Mouse (Mus musculus) T-helper 17 cell (primary cell): ENCODE measurements around the gene Ptprt.

Source experiments
- in situ Hi-C, 2 experiments: fragments of 300-600 bp; cut with MboI, MseI; formaldehyde crosslinking; loops; 1 replicate in 1 of 2; 2 replicates in 1 of 2; pipeline ENCODE4 v1.15.1; 2025; ENCODE audit warnings: high pct_unique_total_duplicates in 2 of 2

Gene Ptprt

DNA sequence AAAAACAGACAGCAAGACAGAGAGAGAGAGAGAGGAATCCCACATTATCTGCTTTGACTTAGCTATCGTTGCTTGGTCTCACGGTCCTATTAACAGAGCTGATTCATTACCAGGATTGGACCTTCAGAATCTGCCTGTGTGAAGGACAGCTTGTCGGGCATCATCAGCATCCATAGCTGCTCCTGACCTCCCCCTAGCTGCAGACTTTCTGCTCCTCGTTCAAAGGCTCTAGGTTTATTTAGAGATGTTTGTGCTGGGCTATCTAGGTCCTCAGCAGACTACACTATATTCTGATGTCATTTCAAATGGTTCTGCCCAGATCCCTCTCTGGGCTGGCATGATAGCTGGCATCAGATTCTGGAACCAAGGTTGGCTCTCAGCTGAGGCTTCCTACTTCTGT lies 47.5 kb downstream of the Ptprt start:
- in situ Hi-C loops, result no loop called here

DNA sequence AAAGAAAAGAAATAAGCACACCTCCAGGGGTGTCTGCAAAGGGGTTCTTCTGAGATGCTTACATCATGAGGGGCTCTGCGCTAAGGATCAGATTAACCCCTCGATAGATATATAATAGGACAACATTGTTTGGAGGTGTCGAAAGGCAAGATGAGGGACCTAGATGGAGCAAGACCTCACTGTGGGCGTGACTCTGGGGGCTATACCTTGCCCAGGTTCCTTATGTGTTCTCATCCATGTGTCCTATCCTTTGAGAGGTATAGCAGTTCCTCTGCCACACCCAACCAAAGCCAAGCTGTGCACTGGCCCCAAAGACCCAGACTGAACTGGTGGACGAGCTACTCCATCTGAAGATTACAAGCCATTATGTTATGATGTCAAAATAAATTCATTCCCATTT lies 58.2 kb downstream of the Ptprt start:
- in situ Hi-C loops, result no loop called here

DNA sequence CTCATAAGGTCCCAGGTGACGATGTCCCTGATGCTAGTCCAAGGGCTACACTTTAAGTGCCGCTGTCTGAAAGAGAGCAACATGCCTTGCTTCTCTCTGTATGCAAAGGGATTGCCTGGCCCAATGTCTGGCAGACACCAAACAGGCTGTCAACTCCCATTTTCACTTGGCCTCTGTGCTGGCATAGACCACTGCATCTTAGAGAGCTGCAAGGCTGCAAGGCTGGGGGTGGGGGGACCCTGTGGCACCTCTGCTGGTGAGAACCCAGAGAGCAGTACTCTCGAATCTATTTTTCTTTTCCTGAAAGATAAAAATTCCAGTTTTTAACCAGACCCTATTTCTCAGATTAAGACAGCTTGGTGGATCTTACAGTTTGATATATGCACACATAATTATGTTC lies 69.6 kb downstream of the Ptprt start:
- in situ Hi-C loops, result no loop called here

DNA sequence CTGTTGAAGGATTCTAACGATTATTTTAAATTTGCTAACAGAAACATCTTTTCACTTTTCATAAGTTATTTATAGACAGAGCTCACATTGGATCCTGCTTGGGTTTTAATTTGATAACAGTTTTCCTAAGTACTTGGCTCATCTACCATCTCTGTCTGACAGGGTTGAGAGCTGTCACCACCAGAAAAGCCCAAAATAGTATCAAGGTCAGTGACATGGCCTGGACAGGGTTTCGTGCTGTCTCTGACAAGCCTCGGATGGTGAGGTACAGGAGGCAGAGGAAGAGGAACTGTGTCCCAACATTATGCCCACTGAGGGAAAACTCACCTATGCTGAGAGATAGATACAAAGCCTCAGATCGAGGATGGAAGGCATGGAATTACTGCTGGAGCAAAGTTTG lies 79.3 kb downstream of the Ptprt start:
- in situ Hi-C loops, result no loop called here

DNA sequence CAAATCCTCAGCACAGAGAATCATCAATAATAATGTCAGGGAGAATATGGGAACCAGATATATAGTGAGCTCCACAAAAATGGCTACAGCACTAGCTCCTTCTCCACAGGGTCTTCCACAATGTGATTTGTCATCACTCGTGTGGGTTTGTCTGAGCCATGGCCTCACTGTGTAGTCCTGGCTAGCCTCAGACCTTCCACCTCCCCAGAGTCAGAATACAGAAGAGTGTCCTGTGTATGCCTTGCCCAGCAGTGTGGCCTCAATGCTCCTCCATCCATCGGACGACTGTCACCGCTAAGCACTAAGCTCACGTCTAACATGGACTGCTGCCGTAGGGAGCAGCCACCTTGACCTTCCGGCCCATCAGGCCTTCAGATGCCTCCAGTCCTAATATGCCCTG lies 83.1 kb downstream of the Ptprt start:
- in situ Hi-C loops, result no loop called here

DNA sequence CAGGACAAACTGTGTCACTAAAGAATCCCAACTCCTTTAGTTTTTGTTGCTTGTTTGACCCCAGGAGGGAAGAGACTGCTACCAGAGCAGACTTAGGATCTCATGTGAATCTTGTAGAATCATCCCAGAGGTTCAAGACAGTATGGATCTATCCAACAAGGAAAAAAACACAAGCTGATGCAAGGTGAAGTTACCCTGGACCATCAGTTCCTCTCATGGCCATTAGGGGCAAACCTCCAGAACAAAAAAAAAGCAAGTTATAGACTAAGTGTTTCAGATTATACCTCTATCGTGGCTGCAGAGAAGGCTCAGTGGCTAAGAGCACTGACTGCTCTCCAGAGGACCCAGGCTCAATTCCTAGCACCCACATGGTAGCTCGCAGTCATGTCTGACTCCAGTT lies 88.1 kb downstream of the Ptprt start:
- in situ Hi-C loops, result no loop called here

DNA sequence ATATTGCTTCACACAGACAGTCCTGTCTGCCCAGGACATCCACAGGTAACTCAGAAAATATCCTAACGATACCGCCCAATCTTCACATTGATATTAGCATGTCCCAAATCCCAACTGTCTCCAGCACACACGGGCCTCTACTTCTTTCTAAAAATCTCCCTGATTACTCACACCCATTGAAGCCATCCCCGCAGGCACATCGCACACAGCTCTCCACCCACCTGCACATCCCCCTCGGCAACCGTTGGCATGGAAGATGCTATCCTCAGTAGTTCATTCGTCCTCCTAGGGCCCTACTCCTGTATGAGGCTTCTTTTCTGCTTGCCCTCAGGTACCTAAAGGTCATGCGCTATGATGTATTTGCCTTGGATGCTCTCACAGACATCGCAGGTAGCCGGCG lies 89.9 kb downstream of the Ptprt start:
- in situ Hi-C loops, result no loop called here

DNA sequence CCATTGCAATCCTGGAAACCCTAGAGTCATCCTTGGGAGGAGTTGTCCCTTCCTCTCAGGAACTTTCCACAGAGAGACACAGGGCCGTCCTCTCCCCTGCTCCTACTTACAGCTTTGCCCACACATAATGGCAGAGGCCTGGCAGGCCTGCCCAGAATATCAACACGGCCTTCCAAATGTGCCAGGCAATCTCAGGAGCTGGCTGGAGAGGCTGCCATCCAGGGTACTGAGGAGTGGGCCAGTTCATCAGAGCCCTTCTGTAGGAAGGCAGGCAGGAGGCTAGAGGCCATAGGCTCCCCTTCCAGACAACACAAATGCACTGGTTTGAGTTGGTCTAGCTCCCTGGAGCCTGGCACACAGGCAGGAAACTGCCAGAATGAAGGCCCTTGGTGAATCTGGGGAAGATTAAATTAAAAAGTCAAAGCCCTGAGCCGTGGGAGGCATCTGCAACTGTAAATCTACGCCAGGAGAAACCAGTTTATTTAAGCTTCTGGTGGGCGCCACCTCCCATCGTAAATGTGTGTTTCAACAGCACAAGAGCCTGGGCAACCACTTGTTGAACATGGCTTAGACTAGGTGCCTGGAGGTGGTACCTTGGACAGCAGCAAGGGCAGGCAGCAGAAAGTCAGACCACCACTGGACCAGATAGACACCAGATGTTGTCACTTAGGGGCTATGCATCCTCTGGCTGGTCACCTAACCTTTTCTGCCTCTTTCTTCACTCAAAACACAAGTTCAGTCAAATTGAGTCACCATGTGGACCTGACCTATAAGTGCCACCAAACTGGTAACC lies 92.4 kb downstream of the Ptprt start:
- in situ Hi-C loops, result no loop called here

DNA sequence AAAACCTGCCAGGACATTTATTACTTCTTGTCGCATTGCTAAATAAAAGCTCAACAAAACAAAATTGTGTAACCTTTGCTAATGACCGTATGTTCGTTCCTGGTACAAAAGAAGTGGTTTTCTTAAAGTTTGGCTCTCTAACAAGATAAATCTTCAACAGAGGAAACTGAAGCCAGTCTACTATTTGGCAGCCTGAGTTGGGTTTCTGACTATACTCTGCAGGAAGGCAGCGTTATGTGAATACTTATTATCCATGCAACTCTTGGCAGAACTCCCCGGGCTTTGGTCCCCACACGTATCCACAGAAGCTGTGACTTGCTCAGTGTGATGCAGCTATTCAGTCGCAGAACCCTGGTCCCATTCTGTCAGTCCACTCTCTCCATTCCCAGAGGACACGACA lies 112.6 kb downstream of the Ptprt start:
- in situ Hi-C loops, result no loop called here

DNA sequence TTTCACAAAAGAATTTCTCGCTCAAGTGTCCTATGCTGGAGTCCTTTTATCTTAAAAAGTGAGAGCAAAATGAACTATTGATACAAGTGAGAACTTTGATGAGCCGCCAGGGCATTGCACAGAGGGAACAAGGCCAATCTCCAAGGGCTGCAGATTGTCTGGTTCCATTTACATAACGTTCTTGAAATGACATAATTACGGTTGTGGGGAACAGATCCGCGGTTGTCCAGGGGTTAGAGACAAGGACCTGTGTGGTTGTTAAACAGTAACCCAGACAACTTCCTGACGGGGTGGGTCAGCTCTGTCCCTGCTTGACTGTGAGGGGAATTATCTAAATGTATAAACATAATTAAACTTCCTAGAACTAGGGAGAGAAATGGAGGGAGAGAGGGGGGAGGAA lies 129.3 kb downstream of the Ptprt start:
- in situ Hi-C loops, result no loop called here

DNA sequence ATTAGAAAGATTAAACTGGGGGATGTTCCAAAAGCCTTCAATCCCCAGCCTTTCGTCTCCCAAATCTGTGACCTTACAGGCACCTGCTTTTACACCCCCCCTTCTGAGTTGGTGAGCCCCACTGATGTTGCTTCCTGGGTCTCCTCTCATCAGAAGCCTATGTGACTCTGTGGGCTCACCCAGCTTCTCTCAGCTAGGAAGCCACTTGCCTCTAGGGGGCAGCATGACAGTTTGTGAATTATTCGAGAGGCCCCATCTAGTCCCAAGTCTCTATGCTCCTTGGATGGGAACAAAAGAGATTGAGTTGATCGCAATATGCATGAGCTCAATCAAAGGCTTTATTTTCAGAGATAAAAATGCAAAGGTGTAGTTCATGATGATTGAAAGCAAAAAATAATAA lies 132.0 kb downstream of the Ptprt start:
- in situ Hi-C loops, result no loop called here

DNA sequence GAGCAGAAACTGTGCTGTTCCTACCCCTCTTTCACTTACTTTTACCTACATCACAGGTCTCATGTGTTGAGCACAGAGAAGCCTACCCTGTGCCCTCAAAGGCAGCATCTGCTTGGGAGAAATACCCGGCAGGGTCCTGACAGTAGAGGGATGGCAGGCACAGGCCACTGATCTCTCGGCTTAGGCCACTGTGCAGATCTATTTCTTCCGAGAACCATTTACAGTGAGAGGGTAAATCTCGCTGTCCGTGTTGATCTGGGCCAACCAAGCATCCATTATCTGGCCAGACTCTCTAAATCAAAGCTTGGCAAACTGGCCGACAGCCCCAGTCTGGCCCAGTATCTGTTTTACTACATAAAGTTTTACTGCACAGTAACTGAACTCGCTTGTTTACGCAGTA lies 145.0 kb downstream of the Ptprt start:
- in situ Hi-C loops, result no loop called here

DNA sequence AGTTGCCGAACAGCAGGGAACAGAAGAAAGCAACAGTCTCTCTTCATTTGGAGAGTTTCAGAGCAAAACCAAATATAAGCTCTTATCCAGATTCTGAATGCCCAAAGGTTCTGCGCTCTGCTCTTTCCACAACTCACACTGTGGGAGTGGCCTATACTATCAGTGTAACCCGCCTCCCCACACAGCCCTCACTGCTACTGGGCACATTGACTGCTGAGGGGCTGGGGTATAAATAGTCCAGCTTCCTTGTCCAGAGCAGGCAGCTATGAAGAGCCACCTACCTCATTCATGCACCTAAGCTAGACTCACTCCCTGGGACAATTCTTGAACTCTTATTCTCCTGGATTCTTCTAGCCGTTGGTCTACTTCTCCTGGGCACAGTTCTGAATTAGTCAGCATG lies 147.9 kb downstream of the Ptprt start:
- in situ Hi-C loops, result no loop called here

DNA sequence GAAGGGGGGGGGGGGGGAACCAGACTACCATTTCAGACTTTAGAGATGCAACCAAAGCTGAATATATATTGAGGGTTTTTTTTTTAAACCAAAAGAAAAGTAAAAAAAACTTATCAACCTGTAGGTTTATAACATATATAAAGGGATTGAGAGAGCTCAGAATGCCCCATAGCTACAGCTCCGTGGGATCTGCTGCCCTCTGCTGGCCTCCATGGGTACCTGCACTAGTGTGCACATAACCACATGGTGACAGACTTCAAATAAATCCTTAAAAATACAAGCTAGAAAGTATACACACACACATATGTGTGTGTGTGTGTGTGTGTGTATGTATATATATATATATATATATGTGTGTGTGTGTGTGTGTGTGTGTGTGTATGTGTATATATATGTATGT lies 148.9 kb downstream of the Ptprt start:
- in situ Hi-C loops, result no loop called here

DNA sequence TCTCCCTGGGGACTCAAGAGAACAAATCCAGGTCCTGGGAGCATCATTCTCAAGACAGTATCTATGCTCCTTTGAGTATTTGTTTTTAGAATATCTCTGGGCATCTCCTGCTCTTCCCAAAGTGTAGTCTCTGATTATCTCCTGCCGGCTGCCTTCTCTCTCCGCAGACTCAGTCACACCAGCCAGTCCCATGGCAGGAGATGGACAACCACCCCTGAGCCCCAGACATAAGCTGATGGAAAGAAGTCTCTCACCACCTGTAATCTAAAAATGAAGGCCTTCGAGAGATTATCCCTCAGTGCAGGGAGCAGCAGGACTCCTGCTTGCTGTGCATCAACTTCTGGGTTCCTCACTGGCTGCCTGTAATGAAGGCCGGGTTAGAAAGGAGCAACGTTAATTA lies 151.9 kb downstream of the Ptprt start:
- in situ Hi-C loops, result no loop called here

DNA sequence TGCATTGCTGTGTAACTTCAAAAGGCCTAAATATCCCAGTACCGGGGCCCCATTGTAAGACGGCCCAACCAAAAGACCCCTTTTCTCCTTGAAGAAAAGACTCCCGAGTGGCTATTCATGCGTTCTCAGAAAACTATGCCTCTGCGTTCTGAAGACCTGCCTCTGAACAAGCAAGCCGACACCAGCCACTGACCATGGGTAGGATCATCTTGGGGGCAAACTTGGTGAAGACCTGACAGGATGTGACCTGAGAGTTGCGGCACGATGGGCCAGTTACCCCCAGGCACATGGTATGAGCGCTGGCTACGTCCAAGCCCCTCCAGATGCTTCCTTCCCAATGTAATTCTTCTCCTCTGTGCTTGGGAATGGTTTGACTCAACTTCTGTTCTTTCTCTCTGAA lies 153.3 kb downstream of the Ptprt start:
- in situ Hi-C loops, result no loop called here

DNA sequence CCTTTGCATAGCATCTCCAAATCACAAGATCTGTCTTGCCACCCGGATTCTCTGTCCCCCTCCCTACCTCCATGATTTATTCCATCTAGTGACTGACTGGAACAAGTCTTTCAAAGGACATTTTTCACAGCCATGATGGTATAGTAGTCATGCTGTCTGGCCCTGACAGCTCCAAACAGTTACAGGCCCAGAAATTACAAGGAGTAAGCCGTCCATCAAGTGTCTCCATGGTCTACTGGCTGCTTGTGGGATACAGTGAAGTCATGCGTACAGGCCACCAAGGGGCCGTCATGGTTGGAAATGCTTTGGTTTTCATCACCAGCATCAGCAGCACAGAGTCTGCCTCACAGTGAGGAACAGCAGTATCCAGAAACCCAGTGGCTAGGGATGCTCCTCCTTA lies 156.1 kb downstream of the Ptprt start:
- in situ Hi-C loops, result no loop called here

DNA sequence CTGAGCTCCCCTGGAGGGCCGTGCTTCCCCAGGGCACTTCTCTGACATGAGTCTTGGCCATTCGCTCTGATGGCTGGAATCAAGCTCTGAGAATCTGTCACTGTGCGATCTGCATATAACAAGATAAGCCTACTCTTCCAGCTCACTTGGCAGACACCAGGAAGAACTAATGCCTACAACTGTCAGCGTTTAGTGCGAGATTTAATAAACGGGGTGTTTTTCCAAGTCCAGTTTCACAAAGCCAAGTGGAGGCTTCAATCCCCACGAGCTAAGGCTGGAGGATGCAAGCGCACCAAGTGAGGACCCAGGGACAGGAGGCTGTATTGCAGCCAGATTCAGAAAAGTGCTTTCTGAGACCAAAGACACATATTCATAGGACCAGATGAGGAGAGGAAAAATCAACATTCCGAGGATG lies 161.4 kb downstream of the Ptprt start:
- in situ Hi-C loops, result no loop called here

DNA sequence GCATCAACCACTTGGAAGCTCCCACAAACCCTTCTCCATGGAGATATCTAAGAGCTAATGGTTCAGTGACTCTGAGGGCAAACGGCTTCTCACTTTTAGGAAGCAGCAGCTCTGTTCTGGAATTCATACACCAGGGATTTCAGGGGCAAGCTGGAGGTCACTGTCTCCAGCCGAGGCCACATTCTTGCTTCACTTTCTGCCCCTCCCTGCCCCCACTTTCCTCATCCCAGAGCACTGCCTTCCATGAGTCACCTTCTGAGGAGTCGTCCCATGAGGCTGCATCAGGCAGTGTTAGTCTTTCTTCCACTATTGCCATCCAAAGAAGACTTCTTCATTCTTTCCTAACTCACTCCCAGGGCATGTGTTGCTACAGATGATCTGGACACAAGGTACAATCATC lies 162.8 kb downstream of the Ptprt start:
- in situ Hi-C loops, result no loop called here

DNA sequence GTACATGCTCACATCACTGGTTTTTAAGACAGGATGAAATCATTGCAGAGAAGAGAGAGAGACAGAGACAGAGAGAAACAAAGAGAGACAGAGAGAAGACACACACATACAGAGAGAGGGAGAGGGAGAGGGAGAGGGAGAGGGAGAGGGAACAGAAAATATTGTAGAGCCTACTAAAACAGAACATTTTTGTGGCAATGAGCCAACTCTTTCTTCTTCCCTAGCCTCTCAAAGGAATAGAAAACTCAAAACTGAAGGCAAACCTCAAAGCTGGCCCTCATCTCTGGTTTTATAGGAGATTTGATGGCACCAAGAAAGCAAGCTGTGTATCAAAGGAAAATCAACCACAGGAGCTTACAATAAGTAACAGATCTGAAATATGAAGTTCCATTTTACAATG lies 176.9 kb downstream of the Ptprt start:
- in situ Hi-C loops, result no loop called here

DNA sequence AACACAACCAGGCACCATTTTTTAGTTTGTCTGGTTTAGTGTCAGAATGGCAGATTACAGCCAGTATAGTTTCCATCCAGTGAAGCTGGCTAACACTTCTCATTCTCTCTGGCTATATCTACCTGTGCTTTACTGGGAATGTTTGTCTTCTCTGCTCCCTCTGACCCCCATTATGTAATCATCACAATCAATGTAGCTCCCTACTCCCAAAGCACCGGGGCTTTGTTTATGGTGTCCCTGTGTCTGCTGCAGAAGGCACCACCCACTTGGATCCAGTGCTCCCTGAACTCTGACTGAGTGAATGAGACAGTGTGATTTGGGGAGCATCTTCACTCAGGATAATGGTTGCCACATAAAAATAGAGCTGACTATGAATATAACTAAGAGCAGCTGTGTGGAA lies 217.8 kb downstream of the Ptprt start:
- in situ Hi-C loops, result no loop called here

DNA sequence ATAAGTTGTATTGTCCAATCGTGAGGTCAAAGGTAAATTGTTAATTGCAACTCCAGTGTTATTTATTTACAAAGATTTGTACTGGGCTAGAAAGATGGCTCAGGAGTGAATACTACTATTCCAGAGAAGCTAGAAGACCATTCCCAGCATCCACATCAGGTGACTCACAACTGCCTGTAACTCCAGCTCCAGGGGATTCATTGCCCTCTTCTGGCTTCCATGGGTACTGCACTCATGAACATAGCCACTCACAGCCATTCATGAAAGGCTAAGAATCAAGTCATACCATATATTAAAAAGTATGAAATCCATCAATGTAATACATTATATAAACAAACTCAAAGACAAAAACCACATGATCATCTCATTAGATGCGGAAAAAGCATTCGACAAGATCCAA lies 224.3 kb downstream of the Ptprt start:
- in situ Hi-C loops, result no loop called here

DNA sequence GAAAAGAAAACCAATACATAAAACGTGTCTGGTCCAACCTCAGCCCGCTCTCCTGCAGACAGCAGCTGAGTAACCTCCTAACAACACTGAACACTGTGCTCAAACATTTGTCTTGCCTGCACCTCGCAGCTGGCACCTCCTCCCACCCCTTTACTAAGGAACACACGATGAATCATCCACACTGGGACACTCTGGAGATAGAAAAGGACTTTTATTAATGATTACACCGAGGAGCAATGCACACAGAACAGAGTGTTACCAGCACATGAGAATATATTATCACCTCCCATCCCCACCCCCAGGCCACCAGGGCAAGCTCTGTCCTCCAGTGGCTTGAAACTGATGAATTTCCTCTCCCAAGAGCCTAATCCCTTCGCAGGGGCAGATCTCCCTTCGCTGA lies 230.8 kb downstream of the Ptprt start:
- in situ Hi-C loops, result no loop called here

DNA sequence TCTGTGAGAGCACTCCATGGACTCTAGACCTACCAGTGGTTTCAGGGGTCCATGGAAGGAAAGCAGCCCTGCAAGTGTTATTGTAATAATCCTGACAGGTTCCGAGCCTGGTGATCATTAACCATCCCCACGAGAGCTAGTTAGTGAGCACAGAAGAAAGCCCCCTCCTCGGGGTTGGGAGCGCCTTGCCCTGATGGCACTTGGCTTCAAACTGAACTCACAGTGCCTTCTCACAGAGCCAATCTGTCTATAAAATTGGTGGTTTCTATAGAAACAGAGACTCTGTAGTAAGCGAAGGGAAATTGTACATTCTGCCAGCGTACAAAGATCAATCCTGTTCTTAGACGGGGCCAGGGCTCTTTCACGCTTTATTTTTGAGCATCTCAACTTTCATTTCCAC lies 234.8 kb downstream of the Ptprt start:
- in situ Hi-C loops, result no loop called here
